Mouse (Mus musculus): ENCODE results near the gene Slc25a53.

- TF ChIP-seq POLR2A (IDR thresholded peaks at IDR 0.05; ENCODE audit: extremely low read depth, insufficient read depth, low read length) (no peak), CTCF (IDR thresholded peaks at IDR 0.05; ENCODE audit: low read depth, low read length) (no peak)
Observed at GRCm38 (mm10) chrX:137031726-137032125, 6.4 kb downstream of the Slc25a53 start.
